In the genomic region with DNA sequence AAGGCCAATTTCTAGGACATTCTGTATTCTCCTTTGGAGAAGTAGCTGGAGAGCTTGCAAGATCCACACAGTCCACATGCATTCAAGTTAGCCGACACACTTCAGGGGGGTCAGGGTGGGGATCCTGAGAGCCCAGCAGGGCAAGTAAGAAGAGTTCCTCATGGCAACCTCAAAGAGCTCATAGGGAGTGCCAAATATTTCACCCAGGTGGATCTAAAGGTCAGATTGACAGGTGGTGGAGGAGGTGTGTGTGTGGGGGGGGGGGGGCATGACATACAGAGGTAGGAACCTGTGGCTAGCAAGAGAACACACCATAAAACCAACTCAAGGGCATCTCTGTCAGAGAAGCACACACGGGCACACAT, we compare ENCODE assay signal across 19 mouse cellular contexts.
"Had no signal": no experiment of that assay in that cellular context is flagged by ENCODE, and none has a peak within 500 bp of the region (broad histone marks: within the 10 kb centered on the region; RNA-seq: fewer than 3 reads in every experiment).

No protein-coding gene starts in this region.

- ATAC-seq: midbrain, embryonic 13.5 days; midbrain, embryonic 16.5 days had no signal

- H3K36me3 ChIP-seq: limb, embryonic 12.5 days; limb, embryonic 15.5 days; liver, embryonic 13.5 days; midbrain, embryonic 10.5 days; midbrain, embryonic 13.5 days; neural tube, embryonic 13.5 days had no signal

- H3K9me3 ChIP-seq: limb, embryonic 12.5 days; limb, embryonic 15.5 days; liver, embryonic 13.5 days; megakaryocyte, embryonic 14.5 days; midbrain, embryonic 10.5 days; midbrain, embryonic 13.5 days; neural tube, embryonic 13.5 days had no signal

- DNase-seq: kidney, adult 18-20 months; kidney, adult 9 months; kidney, postnatal 14 days; kidney, postnatal 4 days; left cerebral cortex, postnatal 4 days; liver, embryonic 13.5 days; lung, embryonic 14.5 days; lung, postnatal 10 days; lung, postnatal 36 days; thymus, adult 18-20 months; thymus, postnatal 4 days had no signal

- H3K9ac ChIP-seq: limb, embryonic 12.5 days; limb, embryonic 15.5 days; liver, embryonic 13.5 days; lung, embryonic 14.5 days; midbrain, embryonic 13.5 days; neural tube, embryonic 13.5 days had no signal

- H3K4me1 ChIP-seq: limb, embryonic 15.5 days; neural tube, embryonic 13.5 days had no signal

- H3K4me3 ChIP-seq: limb, embryonic 12.5 days; limb, embryonic 15.5 days; liver, embryonic 13.5 days; megakaryocyte, embryonic 14.5 days; midbrain, embryonic 10.5 days; midbrain, embryonic 13.5 days; myocyte; neural tube, embryonic 13.5 days had no signal

- H3K27me3 ChIP-seq: limb, embryonic 12.5 days; limb, embryonic 15.5 days; liver, embryonic 13.5 days; megakaryocyte, embryonic 14.5 days; midbrain, embryonic 13.5 days; neural tube, embryonic 13.5 days had no signal

- H3K4me2 ChIP-seq: limb, embryonic 12.5 days; limb, embryonic 15.5 days; liver, embryonic 13.5 days; lung, embryonic 14.5 days; midbrain, embryonic 13.5 days; neural tube, embryonic 13.5 days had no signal

- H3K27ac ChIP-seq: limb, embryonic 12.5 days; limb, embryonic 15.5 days; liver, embryonic 13.5 days; midbrain, embryonic 10.5 days; midbrain, embryonic 13.5 days; neural tube, embryonic 13.5 days had no signal
